Mouse (Mus musculus): Measurements from ENCODE around the gene Jag2. TPM values are rescaled to one million over a fixed set of nuclear protein-coding genes. Genes with fewer than 3 reads are reported as not detected.

Jag2 gene
- polyA plus RNA-seq, 1 experiment from 2014 or later, result 2.2 TPM

DNA sequence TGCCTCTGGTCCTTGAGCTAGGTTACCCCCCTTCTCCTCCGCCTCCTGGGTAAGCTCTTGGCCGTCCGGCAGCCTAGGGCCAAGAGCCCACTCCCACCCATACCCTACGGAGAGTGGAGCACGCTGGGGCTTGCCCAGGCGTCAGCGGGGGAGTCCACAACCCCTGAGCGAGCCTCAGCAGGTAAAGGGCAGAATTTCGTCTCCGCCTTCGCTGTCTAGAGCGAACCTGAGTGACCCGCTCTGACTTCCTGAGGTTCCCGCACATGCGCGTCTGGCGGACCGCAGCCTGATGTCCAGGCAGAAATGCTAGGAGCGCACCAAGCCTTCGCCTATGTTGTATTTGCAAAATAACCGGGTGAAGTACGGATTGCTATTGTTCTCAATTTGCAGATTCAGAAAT, 55.4 kb downstream of the Jag2 start:
- H3K36me3 ChIP-seq (ENCODE audit: insufficient read depth, low read length), result no peaks in the 10 kb centered on the region
- H3K4me1 ChIP-seq (ENCODE audit: insufficient read depth, low read length), result peaks cover 37% of the 10 kb centered on the region
- H3K9me3 ChIP-seq (ENCODE audit: low read length), result no peaks in the 10 kb centered on the region
- no peak for ATAC-seq (ENCODE audit: low FRiP score, low TSS enrichment)
- peak overlapping the region; percentile 17 for H3K4me3 ChIP-seq (ENCODE audit: low read length)
- H3K27ac ChIP-seq (ENCODE audit: low read length), result no peak overlapping the region
- 16% methylated on average over 22 of the region's 22 CpGs for WGBS
- H3K4me2 ChIP-seq (replicated peaks; ENCODE audit: low read depth, low read length), result peak overlapping the region; percentile 47
- H3K27me3 ChIP-seq (ENCODE audit: insufficient read depth, low read length), result peaks cover 57% of the 10 kb centered on the region
- H3K9ac ChIP-seq (replicated peaks; ENCODE audit: low read length), result 0 out of 2 replicates have a peak overlapping the region, but pooled peaks have one; percentile 6

DNA sequence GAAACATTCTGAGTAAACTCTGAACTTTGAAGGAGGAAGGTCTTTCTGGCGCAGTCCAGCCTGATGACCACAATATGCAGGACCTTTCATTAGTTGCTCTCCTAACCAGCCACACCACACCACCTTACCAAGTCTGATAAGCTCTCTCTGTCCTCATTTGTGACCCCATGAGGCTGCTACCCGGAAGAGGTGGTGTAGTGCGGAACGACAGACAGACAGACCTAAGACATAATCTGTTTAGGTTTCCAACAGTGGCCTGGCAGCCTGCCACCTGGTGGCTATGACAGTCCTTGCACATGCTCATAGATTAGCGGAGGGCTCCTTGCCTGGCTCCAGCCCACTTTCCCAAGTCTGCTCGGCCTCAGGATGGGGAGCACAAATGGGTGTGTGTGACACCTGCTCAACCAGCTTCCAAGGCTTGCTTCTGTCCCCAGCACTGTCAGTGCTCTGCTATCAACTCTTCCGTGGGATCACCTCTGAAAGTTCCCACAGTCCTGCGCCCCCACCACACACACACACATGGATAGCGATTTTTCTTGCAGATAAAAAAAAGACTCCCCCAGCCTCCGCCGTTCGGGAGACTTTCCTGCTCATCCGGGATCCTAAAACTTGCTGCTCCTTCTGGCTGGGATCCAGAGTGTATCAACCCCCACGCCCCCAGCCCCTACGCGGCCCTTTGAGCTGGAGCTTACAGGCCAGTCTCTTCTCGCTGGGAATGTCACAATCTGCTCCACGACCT, 56.0 kb downstream of the Jag2 start:
- peak overlapping the region; percentile 47 for H3K4me2 ChIP-seq (replicated peaks; ENCODE audit: low read depth, low read length)
- H3K4me3 ChIP-seq (ENCODE audit: low read length), result peak overlapping the region; percentile 17
- peaks cover 53% of the 10 kb centered on the region for H3K27me3 ChIP-seq (ENCODE audit: insufficient read depth, low read length)
- peaks cover 38% of the 10 kb centered on the region for H3K4me1 ChIP-seq (ENCODE audit: insufficient read depth, low read length)
- no peaks in the 10 kb centered on the region for H3K9me3 ChIP-seq (ENCODE audit: low read length)
- H3K27ac ChIP-seq (ENCODE audit: low read length), result no peak overlapping the region
- H3K9ac ChIP-seq (replicated peaks; ENCODE audit: low read length), result 0 out of 2 replicates have a peak overlapping the region, but pooled peaks have one; percentile 6
- no peaks in the 10 kb centered on the region for H3K36me3 ChIP-seq (ENCODE audit: insufficient read depth, low read length)
- peak; percentile 13; the same call in 1 of the 2 replicates for ATAC-seq (ENCODE audit: low FRiP score, low TSS enrichment)
- 16% methylated on average over 18 of the region's 18 CpGs for WGBS

- Histone ChIP-seq H3K4me2 (replicated peaks; ENCODE audit: low read depth, low read length) (no peak overlapping the region), H3K36me3 (ENCODE audit: insufficient read depth, low read length) (no peaks in the 10 kb centered on the region), H3K27me3 (ENCODE audit: insufficient read depth, low read length) (peaks cover 46% of the 10 kb centered on the region), H3K9me3 (ENCODE audit: low read length) (no peaks in the 10 kb centered on the region), H3K27ac (ENCODE audit: low read length) (no peak overlapping the region), H3K9ac (replicated peaks; ENCODE audit: low read length) (no peak overlapping the region), H3K4me1 (ENCODE audit: insufficient read depth, low read length) (peaks cover 38% of the 10 kb centered on the region), H3K4me3 (ENCODE audit: low read length) (no peak overlapping the region)
- WGBS, result 86% methylated on average over 10 of the region's 10 CpGs
- ATAC-seq (ENCODE audit: low FRiP score, low TSS enrichment), result no peak
Observed at GRCm38 (mm10) chr12:112872991-112873390, 56.6 kb downstream of the Jag2 start.

GRCm38 (mm10) chr12:112871272-112871671, 58.3 kb downstream of the Jag2 start:
- H3K9ac ChIP-seq (replicated peaks; ENCODE audit: low read length), result no peak overlapping the region
- peaks cover 22% of the 10 kb centered on the region for H3K4me1 ChIP-seq (ENCODE audit: insufficient read depth, low read length)
- H3K36me3 ChIP-seq (ENCODE audit: insufficient read depth, low read length), result no peaks in the 10 kb centered on the region
- no peaks in the 10 kb centered on the region for H3K9me3 ChIP-seq (ENCODE audit: low read length)
- 81% methylated on average over 2 of the region's 2 CpGs for WGBS
- peaks cover 30% of the 10 kb centered on the region for H3K27me3 ChIP-seq (ENCODE audit: insufficient read depth, low read length)
- H3K27ac ChIP-seq (ENCODE audit: low read length), result no peak overlapping the region
- H3K4me3 ChIP-seq (ENCODE audit: low read length), result no peak overlapping the region
- no peak for ATAC-seq (ENCODE audit: low FRiP score, low TSS enrichment)
- no peak overlapping the region for H3K4me2 ChIP-seq (replicated peaks; ENCODE audit: low read depth, low read length)

GRCm38 (mm10) chr12:112870775-112871174, 58.8 kb downstream of the Jag2 start:
- ATAC-seq (ENCODE audit: low FRiP score, low TSS enrichment), result no peak
- Histone ChIP-seq H3K27ac (ENCODE audit: low read length) (no peak overlapping the region), H3K4me2 (replicated peaks; ENCODE audit: low read depth, low read length) (no peak overlapping the region), H3K4me3 (ENCODE audit: low read length) (no peak overlapping the region), H3K9ac (replicated peaks; ENCODE audit: low read length) (0 out of 2 replicates have a peak overlapping the region, but pooled peaks have one; percentile 6), H3K27me3 (ENCODE audit: insufficient read depth, low read length) (peaks cover 25% of the 10 kb centered on the region), H3K36me3 (ENCODE audit: insufficient read depth, low read length) (no peaks in the 10 kb centered on the region), H3K9me3 (ENCODE audit: low read length) (no peaks in the 10 kb centered on the region), H3K4me1 (ENCODE audit: insufficient read depth, low read length) (peaks cover 17% of the 10 kb centered on the region)
- 43% methylated on average over 13 of the region's 13 CpGs for WGBS

- no peak for ATAC-seq (ENCODE audit: low FRiP score, low TSS enrichment)
- peaks cover 16% of the 10 kb centered on the region for H3K27me3 ChIP-seq (ENCODE audit: insufficient read depth, low read length)
- H3K36me3 ChIP-seq (ENCODE audit: insufficient read depth, low read length), result no peaks in the 10 kb centered on the region
- H3K4me2 ChIP-seq (replicated peaks; ENCODE audit: low read depth, low read length), result peak overlapping the region; percentile 8; the same call in 1 of the 2 replicates
- 6% methylated on average over 16 of the region's 16 CpGs for WGBS
- H3K9me3 ChIP-seq (ENCODE audit: low read length), result no peaks in the 10 kb centered on the region
- H3K4me3 ChIP-seq (ENCODE audit: low read length), result no peak overlapping the region
- H3K4me1 ChIP-seq (ENCODE audit: insufficient read depth, low read length), result peaks cover 17% of the 10 kb centered on the region
- no peak overlapping the region for H3K27ac ChIP-seq (ENCODE audit: low read length)
- H3K9ac ChIP-seq (replicated peaks; ENCODE audit: low read length), result 0 out of 2 replicates have a peak overlapping the region, but pooled peaks have one; percentile 12
Observed at GRCm38 (mm10) chr12:112869783-112870204, 59.8 kb downstream of the Jag2 start.

DNA sequence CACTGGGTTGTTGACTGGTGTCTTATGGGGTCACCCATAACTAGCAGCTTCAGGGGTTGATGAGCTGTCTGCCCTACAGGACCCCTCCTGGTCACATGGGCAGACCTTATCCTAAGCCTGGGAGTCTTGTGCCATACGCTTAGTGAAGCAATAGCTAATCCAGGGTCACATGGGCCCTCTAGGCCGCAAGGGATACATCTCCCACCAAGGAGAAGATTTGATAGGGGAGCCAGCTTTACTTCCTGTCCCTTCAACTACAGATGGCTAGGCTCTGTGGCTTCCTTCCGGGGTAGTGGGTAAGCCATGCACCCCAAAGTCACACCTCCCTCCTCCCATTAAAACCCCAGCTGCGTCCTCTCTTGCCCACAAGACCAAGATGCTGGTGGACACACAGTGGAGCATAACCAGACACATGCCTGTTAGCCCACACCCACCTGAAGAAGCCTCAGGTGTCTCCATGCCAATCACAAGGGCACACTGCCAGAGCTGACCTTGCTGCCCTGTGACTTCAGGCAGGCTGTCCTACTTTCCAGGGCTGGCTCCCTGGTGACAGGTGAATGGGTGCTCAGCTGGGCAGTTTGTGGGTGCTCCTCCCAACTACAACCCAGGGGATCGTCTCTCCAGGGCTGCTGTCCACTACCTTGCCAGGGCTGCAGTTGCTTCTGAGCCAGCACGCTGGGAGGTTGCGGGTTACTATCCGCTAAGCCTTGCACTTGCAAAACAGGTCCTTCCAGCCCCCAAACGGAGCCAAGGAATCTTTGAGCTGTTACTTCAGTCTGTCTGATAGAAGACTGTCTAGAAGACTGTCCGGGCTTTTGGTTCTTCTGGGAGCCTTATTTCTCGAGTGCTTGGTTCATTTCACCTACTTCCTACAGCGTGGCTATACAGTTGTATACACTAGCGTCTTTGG, 61.1 kb downstream of the Jag2 start, which contains the start of gene Gpr132:
TSS of gene Gpr132 (minus strand) at position 51 of the 910 bp plus-strand sequence.
- Histone ChIP-seq H3K9ac (replicated peaks; ENCODE audit: low read length) (no peak within 1 kb of the TSS), H3K9me3 (ENCODE audit: low read length) (no peaks in the 10 kb centered on the region), H3K27me3 (ENCODE audit: insufficient read depth, low read length) (peaks cover 4% of the 10 kb centered on the region; the same call in 1 of the 2 replicates), H3K4me1 (ENCODE audit: insufficient read depth, low read length) (peaks cover 9% of the 10 kb centered on the region), H3K36me3 (ENCODE audit: insufficient read depth, low read length) (no peaks in the 10 kb centered on the region), H3K4me3 (ENCODE audit: low read length) (no peak within 1 kb of the TSS), H3K4me2 (replicated peaks; ENCODE audit: low read depth, low read length) (no peak within 1 kb of the TSS), H3K27ac (ENCODE audit: low read length) (no peak within 1 kb of the TSS)
- WGBS, result 72% methylated on average over 13 of the region's 13 CpGs
- no peak for ATAC-seq (ENCODE audit: low FRiP score, low TSS enrichment)

- H3K27me3 ChIP-seq (ENCODE audit: insufficient read depth, low read length), result 0 out of 2 replicates have a peak, but pooled peaks cover 4% of the 10 kb centered on the region
- no peak for ATAC-seq (ENCODE audit: low FRiP score, low TSS enrichment)
- no peak overlapping the region for H3K4me3 ChIP-seq (ENCODE audit: low read length)
- H3K4me2 ChIP-seq (replicated peaks; ENCODE audit: low read depth, low read length), result no peak overlapping the region
- no peak overlapping the region for H3K9ac ChIP-seq (replicated peaks; ENCODE audit: low read length)
- H3K9me3 ChIP-seq (ENCODE audit: low read length), result no peaks in the 10 kb centered on the region
- H3K4me1 ChIP-seq (ENCODE audit: insufficient read depth, low read length), result peaks cover 9% of the 10 kb centered on the region
- no peaks in the 10 kb centered on the region for H3K36me3 ChIP-seq (ENCODE audit: insufficient read depth, low read length)
- WGBS, result 90% methylated on average over 7 of the region's 7 CpGs
- no peak overlapping the region for H3K27ac ChIP-seq (ENCODE audit: low read length)
Observed at GRCm38 (mm10) chr12:112867106-112867674, 62.4 kb downstream of the Jag2 start.

DNA sequence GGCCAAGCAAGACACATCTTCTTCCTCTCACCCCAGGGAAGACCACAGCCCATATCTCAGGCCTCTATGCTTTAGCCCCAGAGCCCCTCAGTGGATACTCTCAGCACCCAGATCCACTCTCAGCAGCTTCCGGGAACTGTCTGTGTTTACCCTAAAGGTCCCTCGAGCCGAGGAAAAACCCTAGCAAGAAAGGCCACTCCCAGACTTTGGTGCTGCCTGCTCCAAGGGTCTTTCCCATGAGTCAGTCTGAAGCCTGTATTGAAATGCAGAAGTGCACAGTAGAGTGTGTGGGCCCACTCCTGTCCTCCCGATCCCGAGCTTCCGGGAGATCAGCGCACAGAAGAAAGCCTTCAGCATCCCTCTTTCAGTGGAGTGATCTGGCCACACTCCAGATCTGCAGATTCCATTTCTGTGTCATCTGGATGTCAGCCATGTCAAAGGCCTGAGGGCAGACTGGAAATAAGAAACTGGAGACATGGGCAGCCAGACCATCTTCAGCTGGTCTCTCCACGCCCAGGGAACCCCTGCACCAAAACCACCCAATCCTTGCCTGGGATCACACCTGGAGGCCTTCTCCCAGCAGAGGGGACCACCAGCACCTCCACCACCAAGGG, 63.0 kb downstream of the Jag2 start:
- no peak overlapping the region for H3K4me2 ChIP-seq (replicated peaks; ENCODE audit: low read depth, low read length)
- no peaks in the 10 kb centered on the region for H3K36me3 ChIP-seq (ENCODE audit: insufficient read depth, low read length)
- H3K9me3 ChIP-seq (ENCODE audit: low read length), result no peaks in the 10 kb centered on the region
- 71% methylated on average over 8 of the region's 8 CpGs for WGBS
- no peak overlapping the region for H3K27ac ChIP-seq (ENCODE audit: low read length)
- peaks cover 9% of the 10 kb centered on the region for H3K4me1 ChIP-seq (ENCODE audit: insufficient read depth, low read length)
- no peak overlapping the region for H3K9ac ChIP-seq (replicated peaks; ENCODE audit: low read length)
- no peak overlapping the region for H3K4me3 ChIP-seq (ENCODE audit: low read length)
- 0 out of 2 replicates have a peak, but pooled peaks cover 4% of the 10 kb centered on the region for H3K27me3 ChIP-seq (ENCODE audit: insufficient read depth, low read length)
- no peak for ATAC-seq (ENCODE audit: low FRiP score, low TSS enrichment)
